Mouse (Mus musculus) liver, postnatal 0 days (tissue): Measurements from ENCODE around the gene Zfp786. TPM values are rescaled to one million over a fixed set of nuclear protein-coding genes. Genes with fewer than 3 reads are reported as not detected.

Source experiments
- ATAC-seq: fragments of 200-750 bp; cut with Nextera tagmentation; 2 replicates; pipeline ENCODE4 v1.8.0; 2017; ENCODE audit warnings: mild to moderate bottlenecking, moderate library complexity
- DNase-seq: peaks from one replicate; pipeline ENCODE4 v3.0.0-alpha.2; 2016
- H3K27ac ChIP-seq: fragments of 300-500 bp; sonication (generic); 2 replicates; pipeline ENCODE4 v1.5.1; 2014; ENCODE audit warnings: antibody characterized with exemption, moderate library complexity, mild to moderate bottlenecking, low read depth
- H3K27me3 ChIP-seq: fragments of 300-500 bp; sonication (generic); 2 replicates; pipeline ENCODE4 v1.6.1; 2014; ENCODE audit warnings: low read length, control low read depth, mixed read lengths; ENCODE audit not compliant: insufficient read depth
- H3K36me3 ChIP-seq: fragments of 300-500 bp; sonication (generic); replicated peaks from 2 replicates; pipeline ENCODE4 v1.6.1; 2014; ENCODE audit warnings: mild to moderate bottlenecking, control low read depth, low read length, moderate library complexity, mixed read lengths; ENCODE audit not compliant: insufficient read depth
- H3K4me1 ChIP-seq: fragments of 300-500 bp; sonication (generic); 2 replicates; pipeline ENCODE4 v1.6.1; 2014; ENCODE audit warnings: antibody characterized with exemption, mild to moderate bottlenecking, control low read depth; ENCODE audit not compliant: insufficient read depth
- H3K4me2 ChIP-seq: fragments of 300-500 bp; sonication (generic); 2 replicates; pipeline ENCODE4 v1.6.1; 2014; ENCODE audit warnings: low read depth, mild to moderate bottlenecking, low read length, moderate library complexity, mixed read lengths
- H3K4me3 ChIP-seq: fragments of 300-500 bp; sonication (generic); 2 replicates; pipeline ENCODE4 v1.5.1; 2014; ENCODE audit warnings: low read depth, low read length
- H3K9ac ChIP-seq: fragments of 300-500 bp; sonication (generic); replicated peaks from 2 replicates; pipeline ENCODE4 v1.6.1; 2014; ENCODE audit warnings: mild to moderate bottlenecking, moderate library complexity
- H3K9me3 ChIP-seq: fragments of 300-500 bp; sonication (generic); 2 replicates; pipeline ENCODE4 v1.6.1; 2016; ENCODE audit warnings: mild to moderate bottlenecking, control low read depth, low read length, mixed read lengths
- CTCF ChIP-seq: sonication (generic); IDR thresholded peaks from 2 replicates; pipeline ENCODE4 v1.5.1; 2016; ENCODE audit warnings: antibody characterized with exemption, low read depth
- EP300 ChIP-seq: IDR thresholded peaks from 2 replicates; pipeline ENCODE4 v1.6.1; 2016; ENCODE audit warnings: antibody characterized with exemption, low read depth, mild to moderate bottlenecking
- WGBS: fragments of 180-500 bp; shearing (Covaris S2); extraction: QIAGEN DNeasy Blood & Tissue Kit; methylation state at CpG from one replicate; pipeline ENCODE4 v1.1.7; 2014; ENCODE audit not compliant: insufficient replicate concordance; 5-methylcytosine and 5-hydroxymethylcytosine counted together
- polyA plus RNA-seq: library from polyadenylated mRNA; unstranded; fragments of >200 nt; fragmentation: Nextera tagmentation; extraction: Ambion mirVana; gene quantifications from 2 replicates; pipeline ENCODE4 v1.2.1, GENCODE M21; 2015

Zfp786 gene
- polyA plus RNA-seq, 1 experiment from 2014 or later = 0.51 TPM

DNA sequence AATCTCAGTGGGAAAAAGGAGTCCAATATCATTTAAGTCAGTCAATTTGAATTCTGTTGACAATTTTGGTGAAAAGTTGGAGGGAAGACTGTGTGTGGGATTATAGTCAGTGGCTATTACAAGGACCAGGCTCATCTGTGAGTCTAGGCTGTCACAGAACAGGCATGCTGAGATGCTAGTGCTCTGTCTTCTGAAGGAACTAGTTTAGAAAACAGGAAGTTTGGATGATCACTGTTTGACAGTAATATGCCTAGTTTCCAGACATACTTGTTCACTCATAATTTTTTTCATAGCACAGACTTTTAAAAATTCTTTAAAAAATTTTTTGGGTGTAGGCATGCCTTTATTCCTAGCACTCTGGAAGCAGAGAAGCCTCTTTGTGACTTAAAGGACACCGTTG lies 10.4 kb upstream of the Zfp786 start:
- no peak overlapping the region for H3K9ac ChIP-seq
- H3K4me1 ChIP-seq = peaks cover 7% of the 10 kb centered on the region

DNA sequence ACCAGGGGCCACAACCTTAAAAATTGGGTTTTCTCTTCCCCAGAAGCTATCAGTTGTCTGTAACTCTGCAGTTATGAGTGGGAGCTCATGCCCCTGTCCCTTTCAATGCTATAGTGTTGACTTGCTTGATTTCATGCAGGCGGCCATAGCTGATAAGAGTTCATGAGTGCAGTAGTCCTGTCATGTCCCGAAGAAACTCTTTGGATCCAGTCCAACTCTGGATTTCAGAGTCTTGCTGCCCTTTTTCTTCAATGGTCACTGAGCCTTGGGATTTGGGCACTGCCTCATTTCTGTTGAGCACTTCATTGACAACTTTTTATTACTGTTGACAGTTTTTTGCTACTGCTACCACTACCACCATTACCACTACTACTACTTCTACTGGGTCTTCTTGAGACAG lies 7.0 kb upstream of the Zfp786 start:
- 0 out of 2 replicates have a peak overlapping the region, but pooled peaks have one; percentile 3 for H3K9ac ChIP-seq
- DNase-seq = no peak
- TF ChIP-seq EP300 (no peak), CTCF (no peak)
- H3K36me3 ChIP-seq = 0 out of 2 replicates have a peak, but pooled peaks cover 1% of the 10 kb centered on the region
- H3K4me2 ChIP-seq = peak overlapping the region; percentile 20; the same call in 1 of the 2 replicates
- ATAC-seq = no peak
- no peak overlapping the region for H3K4me3 ChIP-seq
- H3K9me3 ChIP-seq = no peaks in the 10 kb centered on the region
- 32% methylated on average over 2 of the region's 2 CpGs for WGBS
- H3K27ac ChIP-seq = no peak overlapping the region
- no peaks in the 10 kb centered on the region for H3K27me3 ChIP-seq
- peaks cover 9% of the 10 kb centered on the region for H3K4me1 ChIP-seq

More for the DNA sequence above, 10.4 kb upstream of the Zfp786 start:
- DNase-seq (no peak), ATAC-seq (no peak)
- TF ChIP-seq EP300 = no peak
- no peak for TF ChIP-seq CTCF
- WGBS = 91% methylated on average over 1 of the region's 1 CpGs
- no peak overlapping the region for H3K27ac ChIP-seq
- H3K4me3 ChIP-seq = no peak overlapping the region
- H3K36me3 ChIP-seq = peaks cover 2% of the 10 kb centered on the region; the same call in 1 of the 2 replicates
- H3K9me3 ChIP-seq = no peaks in the 10 kb centered on the region
- no peak overlapping the region for H3K4me2 ChIP-seq
- H3K27me3 ChIP-seq = no peaks in the 10 kb centered on the region

DNA sequence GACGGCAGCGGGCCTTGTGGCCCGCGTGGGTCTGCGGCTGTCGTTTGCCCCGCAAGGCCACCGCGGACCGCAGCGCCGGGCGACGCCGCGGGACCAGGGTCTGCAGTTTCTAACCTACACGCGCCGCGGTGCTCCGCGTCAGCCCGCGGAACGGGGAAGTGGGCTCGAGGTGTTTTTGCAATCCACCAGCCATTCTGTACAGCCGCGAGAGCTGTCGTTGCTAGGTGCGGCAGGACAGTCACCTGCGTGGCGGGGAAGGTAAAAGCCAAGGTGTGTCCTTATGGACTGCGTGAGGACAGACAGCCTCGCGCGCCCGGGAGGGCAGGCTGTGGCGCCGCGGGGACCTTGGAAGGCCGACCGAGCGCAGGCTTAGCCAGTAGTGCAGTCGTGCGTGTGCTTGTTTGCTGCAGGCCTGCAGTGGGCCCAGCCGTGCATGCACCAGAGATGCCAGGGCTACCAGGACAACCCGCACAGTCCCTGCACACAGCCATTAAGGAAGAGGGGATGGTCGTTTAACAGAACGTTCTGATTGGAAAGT lies 5.4 kb upstream of the Zfp786 start:
- 0% methylated on average over 36 of the region's 49 CpGs for WGBS
- H3K9ac ChIP-seq = peak overlapping the region; percentile 96
- H3K4me2 ChIP-seq = peak overlapping the region; percentile 85
- peak overlapping the region; percentile 92 for H3K4me3 ChIP-seq
- ATAC-seq (peak; percentile 63), DNase-seq (peak; percentile 68)
- H3K36me3 ChIP-seq = no peaks in the 10 kb centered on the region
- H3K27me3 ChIP-seq = no peaks in the 10 kb centered on the region
- H3K27ac ChIP-seq = peak overlapping the region; percentile 94
- TF ChIP-seq EP300 = no peak
- TF ChIP-seq CTCF = no peak
- H3K4me1 ChIP-seq = peaks cover 9% of the 10 kb centered on the region
- H3K9me3 ChIP-seq = no peaks in the 10 kb centered on the region

DNA sequence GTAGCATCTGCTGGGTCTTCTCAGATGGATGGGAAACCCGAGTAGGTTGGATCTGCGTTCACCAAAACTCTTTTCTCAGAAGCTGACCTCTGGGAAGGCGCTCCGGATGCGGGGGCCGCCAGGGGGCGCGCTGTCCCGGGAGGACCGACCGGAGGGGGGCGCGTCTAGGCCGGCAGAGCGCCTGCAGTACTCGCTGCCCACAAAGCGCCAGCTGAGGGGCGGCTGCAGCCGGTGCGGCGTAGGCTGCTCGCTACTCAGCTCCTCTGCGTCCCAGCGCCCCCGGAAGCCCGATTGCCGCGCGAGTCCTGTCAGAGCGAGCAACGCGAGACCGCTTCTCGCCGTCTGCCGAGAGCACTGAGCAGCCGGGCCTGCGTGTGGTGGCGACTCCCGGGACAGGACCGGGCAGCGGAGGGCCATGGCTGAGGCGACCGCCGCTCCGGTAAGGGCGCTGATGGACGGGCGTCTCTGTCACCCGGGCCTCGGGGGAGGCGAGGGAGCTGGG lies 4.9 kb upstream of the Zfp786 start, which contains the start of gene Zfp398:
Gene Zfp398 (plus strand): TSS at position 180 of the 502 bp plus-strand sequence.
- Histone ChIP-seq H3K4me3 (peak within 1 kb of the TSS; percentile 92), H3K36me3 (no peaks in the 10 kb centered on the region), H3K9ac (peak within 1 kb of the TSS; percentile 96), H3K27me3 (no peaks in the 10 kb centered on the region), H3K4me1 (peaks cover 12% of the 10 kb centered on the region), H3K9me3 (no peaks in the 10 kb centered on the region), H3K27ac (peak within 1 kb of the TSS; percentile 94), H3K4me2 (peak within 1 kb of the TSS; percentile 85)
- no peak for TF ChIP-seq EP300
- peak; percentile 100 for TF ChIP-seq CTCF
- ATAC-seq (peak; percentile 93), DNase-seq (peak; percentile 96)
- WGBS = under 1% methylated on average over 51 of the region's 52 CpGs

DNA sequence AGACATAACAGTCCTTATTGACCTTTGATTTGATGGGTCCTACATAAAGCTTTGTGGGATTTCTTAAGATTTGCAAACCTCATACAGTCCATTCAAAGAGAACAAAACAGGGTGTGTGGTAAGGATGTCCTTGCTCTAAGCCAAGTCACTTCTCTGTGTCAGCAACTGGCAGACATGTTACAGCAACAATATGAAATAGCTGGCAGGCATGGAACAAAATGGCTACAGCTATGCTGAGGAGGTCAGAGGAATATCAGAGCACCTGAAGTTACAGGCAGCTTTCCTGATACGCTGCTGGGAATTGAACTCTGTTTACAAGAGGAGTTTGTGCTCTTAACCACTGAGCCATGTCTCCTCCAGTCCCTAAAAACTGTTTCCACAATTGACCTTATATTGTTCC lies 1.6 kb upstream of the Zfp786 start:
- Histone ChIP-seq H3K27me3 (no peaks in the 10 kb centered on the region), H3K4me1 (peaks cover 10% of the 10 kb centered on the region), H3K4me3 (no peak overlapping the region), H3K9me3 (no peaks in the 10 kb centered on the region), H3K36me3 (no peaks in the 10 kb centered on the region), H3K9ac (no peak overlapping the region), H3K4me2 (no peak overlapping the region), H3K27ac (no peak overlapping the region)
- no peak for TF ChIP-seq CTCF
- TF ChIP-seq EP300 = no peak
- DNase-seq (no peak), ATAC-seq (no peak)
- WGBS = 92% methylated on average over 1 of the region's 1 CpGs

DNA sequence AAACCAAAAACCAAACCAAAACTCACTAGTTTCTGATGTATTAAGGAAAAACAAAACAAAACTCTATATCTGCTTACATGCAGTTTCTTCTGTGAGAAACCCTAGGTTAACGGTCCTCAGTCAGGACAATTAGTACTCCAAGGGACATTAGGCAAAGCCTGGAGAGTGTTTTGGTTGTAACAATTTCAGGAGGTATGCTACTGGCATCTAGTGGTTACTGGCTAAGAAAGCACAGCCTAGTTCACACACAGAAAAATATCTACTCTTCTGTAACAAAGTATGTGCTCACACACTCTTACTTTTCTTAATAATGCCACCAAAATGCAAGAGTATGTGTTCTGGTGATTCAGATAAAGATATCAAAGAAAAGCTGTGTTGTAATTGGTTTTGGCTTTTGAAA lies 1.7 kb downstream of the Zfp786 start:
- H3K27me3 ChIP-seq = no peaks in the 10 kb centered on the region
- ATAC-seq = peak; percentile 33; the same call in 1 of the 2 replicates
- no peak overlapping the region for H3K9ac ChIP-seq
- no peak overlapping the region for H3K27ac ChIP-seq
- H3K36me3 ChIP-seq = no peaks in the 10 kb centered on the region
- no peak for TF ChIP-seq EP300
- TF ChIP-seq CTCF = peak; percentile 73
- H3K4me1 ChIP-seq = peaks cover 12% of the 10 kb centered on the region
- no peaks in the 10 kb centered on the region for H3K9me3 ChIP-seq
- no peak for DNase-seq
- peak overlapping the region; percentile 96; the same call in 1 of the 2 replicates for H3K4me2 ChIP-seq
- no peak overlapping the region for H3K4me3 ChIP-seq
- WGBS = 40% methylated on average over 1 of the region's 1 CpGs
